Mouse (Mus musculus) thymus, adult 2 months (tissue): Measurements from ENCODE around the gene Pidd1.

ENCODE experiments used
- CTCF ChIP-seq: fragments of 200-500 bp; IDR thresholded peaks from 2 replicates; pipeline ENCODE4 v1.5.1; 2012; ENCODE audit warnings: mild to moderate bottlenecking, control low read depth, low read length, moderate library complexity, borderline replicate concordance; ENCODE audit not compliant: control insufficient read depth, poor library complexity, insufficient read depth; ENCODE audit errors: extremely low read depth
- POLR2A ChIP-seq: fragments of 200-500 bp; IDR thresholded peaks from 2 replicates; pipeline ENCODE4 v1.6.1; 2012; ENCODE audit warnings: mild to moderate bottlenecking, low read length, control low read depth, moderate library complexity; ENCODE audit not compliant: control insufficient read depth, poor library complexity, insufficient read depth; ENCODE audit errors: extremely low read depth

- TF ChIP-seq CTCF (peak; percentile 86), POLR2A (no peak)
These were observed 35.0 kb downstream of the Pidd1 start for GRCm38 (mm10) chr7:141408833-141409232.
